Mouse (Mus musculus): ENCODE results near the gene Rbbp4. TPM values are rescaled to one million over a fixed set of nuclear protein-coding genes. Genes with fewer than 3 reads are reported as not detected.
A peak's percentile ranks its signal among the peaks of the same experiment; 100 is the strongest.

The Rbbp4 gene
- polyA plus RNA-seq, 1 experiment from 2014 or later: 644 TPM

DNA sequence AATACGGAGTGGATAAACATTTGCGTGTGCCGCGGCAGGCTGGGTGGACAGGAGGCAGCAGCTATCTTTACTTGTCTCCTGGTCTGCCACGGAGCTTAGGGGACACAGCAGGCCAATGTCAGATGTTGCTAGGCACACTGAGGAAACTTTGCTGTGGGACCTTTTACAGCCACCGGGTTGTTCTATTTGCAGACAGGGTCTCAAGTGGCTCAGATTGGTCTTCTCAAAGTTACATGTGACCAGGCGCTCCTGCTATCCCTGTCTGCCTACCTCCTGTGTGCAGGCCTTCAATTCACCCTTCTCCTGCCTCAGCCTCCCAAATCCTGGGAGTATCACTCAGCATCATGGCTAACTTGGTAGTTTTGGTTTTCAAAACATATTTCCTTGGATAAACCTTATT lies 39.1 kb downstream of the Rbbp4 start:
- no peak overlapping the region for H3K4me2 ChIP-seq (ENCODE audit: low read depth, severe bottlenecking)
- no peaks in the 10 kb centered on the region for H3K9me3 ChIP-seq (ENCODE audit: control insufficient read depth, low read length)
- H3K36me3 ChIP-seq (ENCODE audit: control insufficient read depth, insufficient read depth, low read length): no peaks in the 10 kb centered on the region
- H3K4me1 ChIP-seq (ENCODE audit: control insufficient read depth, insufficient read depth, low read length): peaks cover 2% of the 10 kb centered on the region; the same call in 1 of the 2 replicates
- H3K27me3 ChIP-seq (ENCODE audit: control insufficient read depth, insufficient read depth, low read length): no peaks in the 10 kb centered on the region
- H3K9ac ChIP-seq (ENCODE audit: low read length): no peak overlapping the region
- no peak overlapping the region for H3K27ac ChIP-seq (replicated peaks; ENCODE audit: low read depth, low read length)
- H3K4me3 ChIP-seq (ENCODE audit: low read depth, low read length): no peak overlapping the region
- ATAC-seq (ENCODE audit: insufficient number of reproducible peaks, low FRiP score, low TSS enrichment, low read depth) (no peak), DNase-seq (ENCODE audit: low spot score) (no peak)
- 93% methylated on average over 7 of the region's 7 CpGs for WGBS

DNA sequence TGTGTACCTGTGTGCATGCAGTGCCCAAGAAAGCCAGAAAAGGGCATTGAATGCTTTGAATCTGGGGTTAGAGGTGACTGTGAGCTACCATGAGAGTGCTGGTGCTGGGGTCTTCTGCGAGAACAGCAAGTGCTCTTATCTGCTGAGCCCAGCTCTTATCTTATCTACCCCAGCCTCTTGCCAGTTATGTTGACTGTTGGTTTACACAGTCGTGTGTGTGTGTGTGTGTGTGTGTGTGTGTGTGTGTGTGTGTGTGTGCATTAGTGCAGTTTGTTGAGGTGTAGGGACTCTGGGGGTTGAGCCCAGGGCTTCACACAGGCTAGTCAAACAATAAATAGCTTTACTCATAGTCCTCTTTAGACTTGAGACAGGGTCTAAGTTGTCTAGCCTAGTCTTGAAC lies 40.0 kb downstream of the Rbbp4 start:
- 63% methylated on average over 2 of the region's 2 CpGs for WGBS
- H3K27me3 ChIP-seq (ENCODE audit: control insufficient read depth, insufficient read depth, low read length): no peaks in the 10 kb centered on the region

DNA sequence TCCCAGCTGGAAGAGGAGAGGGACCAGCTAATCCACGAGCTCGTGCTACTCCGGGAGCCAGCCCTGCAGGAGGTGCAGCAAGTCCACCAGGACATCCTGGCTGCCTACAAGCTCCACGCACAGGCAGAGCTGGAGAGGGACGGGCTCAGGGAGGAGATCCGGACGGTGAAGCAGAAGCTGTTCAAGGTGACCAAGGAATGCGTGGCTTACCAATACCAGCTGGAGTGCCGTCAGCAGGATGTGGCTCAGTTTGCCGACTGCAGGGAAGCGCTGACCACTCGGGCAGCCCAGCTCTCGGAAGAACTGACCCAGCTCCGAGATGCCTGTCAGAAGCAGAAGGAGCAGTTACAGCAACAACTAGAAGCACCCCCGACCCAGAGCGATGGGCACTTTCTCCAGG lies 41.5 kb downstream of the Rbbp4 start:
- Histone ChIP-seq H3K4me2 (ENCODE audit: low read depth, severe bottlenecking) (no peak overlapping the region), H3K36me3 (ENCODE audit: control insufficient read depth, insufficient read depth, low read length) (no peaks in the 10 kb centered on the region), H3K4me3 (ENCODE audit: low read depth, low read length) (no peak overlapping the region), H3K4me1 (ENCODE audit: control insufficient read depth, insufficient read depth, low read length) (peaks cover 1% of the 10 kb centered on the region; the same call in 1 of the 2 replicates), H3K9ac (ENCODE audit: low read length) (no peak overlapping the region), H3K9me3 (ENCODE audit: control insufficient read depth, low read length) (no peaks in the 10 kb centered on the region), H3K27ac (replicated peaks; ENCODE audit: low read depth, low read length) (no peak overlapping the region), H3K27me3 (ENCODE audit: control insufficient read depth, insufficient read depth, low read length) (no peaks in the 10 kb centered on the region)
- ATAC-seq (ENCODE audit: insufficient number of reproducible peaks, low FRiP score, low TSS enrichment, low read depth) (no peak), DNase-seq (ENCODE audit: low spot score) (no peak)
- 32% methylated on average over 16 of the region's 16 CpGs for WGBS

More for the DNA sequence above, 40.0 kb downstream of the Rbbp4 start:
- DNase-seq (ENCODE audit: low spot score) (no peak), ATAC-seq (ENCODE audit: insufficient number of reproducible peaks, low FRiP score, low TSS enrichment, low read depth) (no peak)
- no peak overlapping the region for H3K27ac ChIP-seq (replicated peaks; ENCODE audit: low read depth, low read length)
- H3K4me1 ChIP-seq (ENCODE audit: control insufficient read depth, insufficient read depth, low read length): peaks cover 2% of the 10 kb centered on the region; the same call in 1 of the 2 replicates
- no peak overlapping the region for H3K4me2 ChIP-seq (ENCODE audit: low read depth, severe bottlenecking)
- H3K9me3 ChIP-seq (ENCODE audit: control insufficient read depth, low read length): no peaks in the 10 kb centered on the region
- H3K9ac ChIP-seq (ENCODE audit: low read length): no peak overlapping the region
- no peak overlapping the region for H3K4me3 ChIP-seq (ENCODE audit: low read depth, low read length)
- no peaks in the 10 kb centered on the region for H3K36me3 ChIP-seq (ENCODE audit: control insufficient read depth, insufficient read depth, low read length)

DNA sequence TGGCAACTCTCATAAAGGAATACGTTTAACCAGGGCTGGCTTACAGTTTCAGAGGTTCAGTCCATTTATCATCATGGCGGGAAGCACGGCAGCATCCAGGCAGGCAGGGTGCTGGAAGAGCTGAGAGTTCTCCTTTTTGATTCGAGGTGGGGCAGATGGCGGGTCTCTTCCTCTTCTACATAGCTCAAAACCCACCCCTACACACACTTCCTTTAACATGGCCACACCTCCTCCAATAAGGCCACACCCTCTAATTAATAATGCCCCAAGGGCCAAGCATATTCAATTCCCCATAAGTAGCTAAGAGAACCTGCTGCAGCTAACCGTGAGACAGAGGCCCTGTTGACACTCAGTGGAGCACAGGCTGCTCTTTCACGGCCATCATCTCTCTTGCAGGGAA lies 42.3 kb downstream of the Rbbp4 start:
- H3K4me2 ChIP-seq (ENCODE audit: low read depth, severe bottlenecking): no peak overlapping the region
- H3K4me1 ChIP-seq (ENCODE audit: control insufficient read depth, insufficient read depth, low read length): no peaks in the 10 kb centered on the region
- WGBS: 64% methylated on average over 7 of the region's 7 CpGs
- ATAC-seq (ENCODE audit: insufficient number of reproducible peaks, low FRiP score, low TSS enrichment, low read depth) (no peak), DNase-seq (ENCODE audit: low spot score) (no peak)
- H3K27me3 ChIP-seq (ENCODE audit: control insufficient read depth, insufficient read depth, low read length): no peaks in the 10 kb centered on the region
- H3K9ac ChIP-seq (ENCODE audit: low read length): no peak overlapping the region
- H3K27ac ChIP-seq (replicated peaks; ENCODE audit: low read depth, low read length): no peak overlapping the region
- no peaks in the 10 kb centered on the region for H3K9me3 ChIP-seq (ENCODE audit: control insufficient read depth, low read length)
- H3K36me3 ChIP-seq (ENCODE audit: control insufficient read depth, insufficient read depth, low read length): no peaks in the 10 kb centered on the region
- H3K4me3 ChIP-seq (ENCODE audit: low read depth, low read length): no peak overlapping the region

DNA sequence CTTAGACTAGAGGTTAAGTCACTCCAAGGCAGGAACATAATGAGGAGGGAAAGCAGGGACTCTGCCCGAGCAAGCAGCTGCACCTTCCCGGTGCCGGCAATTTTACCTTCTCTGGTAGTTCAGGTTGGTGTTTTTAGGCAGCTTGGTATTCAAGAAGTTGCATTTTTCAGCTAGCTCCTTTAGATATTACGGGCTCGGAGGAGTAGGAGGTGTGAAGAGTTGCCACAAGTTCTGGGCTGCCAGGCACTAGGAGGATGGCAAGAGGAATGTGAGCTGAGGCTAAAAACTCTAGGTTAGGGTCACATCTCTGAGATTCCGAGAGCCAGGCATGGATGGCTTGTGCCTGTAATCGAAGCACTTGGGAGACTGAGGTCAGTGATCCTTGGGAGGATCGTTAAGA lies 45.5 kb downstream of the Rbbp4 start:
- WGBS: 93% methylated on average over 8 of the region's 8 CpGs
- H3K9me3 ChIP-seq (ENCODE audit: control insufficient read depth, low read length): no peaks in the 10 kb centered on the region
- no peak overlapping the region for H3K4me2 ChIP-seq (ENCODE audit: low read depth, severe bottlenecking)
- no peak overlapping the region for H3K9ac ChIP-seq (ENCODE audit: low read length)
- no peak overlapping the region for H3K4me3 ChIP-seq (ENCODE audit: low read depth, low read length)
- peaks cover 16% of the 10 kb centered on the region for H3K27me3 ChIP-seq (ENCODE audit: control insufficient read depth, insufficient read depth, low read length)
- DNase-seq (ENCODE audit: low spot score) (no peak), ATAC-seq (ENCODE audit: insufficient number of reproducible peaks, low FRiP score, low TSS enrichment, low read depth) (no peak)
- H3K36me3 ChIP-seq (ENCODE audit: control insufficient read depth, insufficient read depth, low read length): no peaks in the 10 kb centered on the region
- H3K4me1 ChIP-seq (ENCODE audit: control insufficient read depth, insufficient read depth, low read length): peaks cover 8% of the 10 kb centered on the region; the same call in 1 of the 2 replicates
- H3K27ac ChIP-seq (replicated peaks; ENCODE audit: low read depth, low read length): no peak overlapping the region

DNA sequence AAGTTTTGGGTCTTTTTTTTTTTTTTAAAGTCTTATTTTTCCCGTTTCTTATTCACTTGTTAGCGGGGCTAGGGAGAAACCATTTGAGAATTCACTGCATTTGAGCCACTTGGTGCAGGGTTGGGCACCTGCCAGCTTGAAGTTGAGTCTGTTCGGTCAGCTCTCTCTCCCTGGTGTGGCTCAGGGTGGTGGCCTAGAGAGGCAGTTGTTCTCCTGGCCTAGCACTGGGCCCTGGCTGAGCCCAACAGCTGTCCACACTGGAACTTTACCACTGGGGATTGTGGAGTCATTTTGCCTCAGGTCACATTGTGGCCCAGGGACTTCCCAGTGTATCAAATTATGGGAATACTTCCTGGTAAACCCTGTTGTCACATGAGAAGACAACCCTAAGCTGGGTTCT lies 47.1 kb downstream of the Rbbp4 start:
- ATAC-seq (ENCODE audit: insufficient number of reproducible peaks, low FRiP score, low TSS enrichment, low read depth) (no peak), DNase-seq (ENCODE audit: low spot score) (no peak)
- Histone ChIP-seq H3K9ac (ENCODE audit: low read length) (no peak overlapping the region), H3K4me3 (ENCODE audit: low read depth, low read length) (no peak overlapping the region), H3K4me1 (ENCODE audit: control insufficient read depth, insufficient read depth, low read length) (peaks cover 8% of the 10 kb centered on the region; the same call in 1 of the 2 replicates), H3K27ac (replicated peaks; ENCODE audit: low read depth, low read length) (no peak overlapping the region), H3K4me2 (ENCODE audit: low read depth, severe bottlenecking) (no peak overlapping the region), H3K36me3 (ENCODE audit: control insufficient read depth, insufficient read depth, low read length) (no peaks in the 10 kb centered on the region), H3K27me3 (ENCODE audit: control insufficient read depth, insufficient read depth, low read length) (peaks cover 16% of the 10 kb centered on the region), H3K9me3 (ENCODE audit: control insufficient read depth, low read length) (no peaks in the 10 kb centered on the region)
- WGBS: 38% methylated on average over 3 of the region's 3 CpGs

DNA sequence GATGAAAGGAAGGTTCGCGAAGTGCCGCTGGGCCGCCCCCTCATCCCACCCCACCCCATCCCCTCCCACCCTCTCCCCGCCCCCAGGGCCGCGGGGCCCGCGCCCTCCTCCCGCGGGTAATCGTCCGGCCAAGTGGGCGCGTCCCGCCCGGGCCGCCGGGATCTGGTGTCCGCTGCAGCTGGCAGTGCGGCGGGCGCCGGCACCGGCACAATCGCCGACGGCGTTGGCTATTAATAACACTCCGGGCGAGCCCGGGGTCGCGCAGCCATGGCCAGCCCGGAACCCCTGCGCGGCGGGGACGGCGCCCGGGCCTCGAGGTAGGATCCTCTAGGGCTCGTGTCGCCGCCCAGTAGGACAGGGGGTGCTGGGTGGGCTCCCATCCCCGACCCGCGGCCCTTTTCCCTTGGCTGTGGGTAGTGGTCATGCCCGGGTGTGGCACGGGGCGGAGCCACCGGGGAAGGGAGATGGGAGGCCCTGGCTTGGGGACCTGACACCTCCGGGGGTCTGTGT lies 47.6 kb downstream of the Rbbp4 start, which contains the start of gene Sync:
Gene Sync (plus strand): TSS at position 146 of the 510 bp plus-strand sequence.
- H3K36me3 ChIP-seq (ENCODE audit: control insufficient read depth, insufficient read depth, low read length): no peaks in the 10 kb centered on the region
- peak; percentile 48 for DNase-seq (ENCODE audit: low spot score)
- peak within 1 kb of the TSS; percentile 95 for H3K4me2 ChIP-seq (ENCODE audit: low read depth, severe bottlenecking)
- peaks cover 16% of the 10 kb centered on the region for H3K27me3 ChIP-seq (ENCODE audit: control insufficient read depth, insufficient read depth, low read length)
- peaks cover 8% of the 10 kb centered on the region; the same call in 1 of the 2 replicates for H3K4me1 ChIP-seq (ENCODE audit: control insufficient read depth, insufficient read depth, low read length)
- no peak for ATAC-seq (ENCODE audit: insufficient number of reproducible peaks, low FRiP score, low TSS enrichment, low read depth)
- peak within 1 kb of the TSS; percentile 45 for H3K4me3 ChIP-seq (ENCODE audit: low read depth, low read length)
- WGBS: under 1% methylated on average over 38 of the region's 53 CpGs
- H3K27ac ChIP-seq (replicated peaks; ENCODE audit: low read depth, low read length): no peak within 1 kb of the TSS
- no peaks in the 10 kb centered on the region for H3K9me3 ChIP-seq (ENCODE audit: control insufficient read depth, low read length)
- H3K9ac ChIP-seq (ENCODE audit: low read length): peak within 1 kb of the TSS; percentile 55

DNA sequence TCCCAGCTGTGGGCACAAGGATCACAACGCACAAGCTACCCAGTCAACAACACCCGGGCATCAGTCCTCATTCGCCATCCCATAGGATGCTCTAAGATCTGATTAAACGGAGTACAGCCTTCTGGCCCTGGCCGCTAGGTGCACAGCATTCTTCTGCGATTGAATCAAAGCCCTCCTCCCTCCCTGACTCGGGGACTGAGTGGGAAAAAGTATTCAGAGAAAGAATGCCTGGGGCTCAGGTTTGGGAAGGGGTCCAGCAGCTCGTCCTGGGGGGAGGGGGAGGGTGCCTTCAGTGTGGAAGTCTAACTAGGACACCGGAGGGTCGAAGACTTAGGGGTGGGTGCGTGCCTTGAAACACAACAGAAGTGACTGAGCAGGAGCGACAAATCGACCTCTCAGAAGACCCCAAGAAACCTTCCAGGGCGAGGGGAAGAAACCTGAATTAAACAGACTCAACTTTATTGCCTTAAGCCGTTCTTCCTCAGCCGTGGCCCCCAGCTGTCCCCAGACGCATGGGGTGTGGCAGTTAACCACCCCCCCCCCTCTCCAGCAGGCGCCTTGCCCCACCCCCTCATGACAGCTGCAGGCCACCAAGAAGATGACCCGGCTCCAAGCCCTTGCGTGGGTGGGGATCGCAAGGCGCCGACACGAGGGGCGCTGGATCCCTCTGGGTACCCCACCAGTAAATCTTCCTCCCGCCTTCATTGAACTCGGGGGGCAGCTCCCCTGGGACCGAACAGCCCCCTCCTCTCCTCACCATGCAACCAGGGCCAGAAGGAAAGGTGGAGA lies 48.3 kb downstream of the Rbbp4 start:
- WGBS: 2% methylated on average over 28 of the region's 28 CpGs
- ATAC-seq (ENCODE audit: insufficient number of reproducible peaks, low FRiP score, low TSS enrichment, low read depth): no peak
- Histone ChIP-seq H3K27me3 (ENCODE audit: control insufficient read depth, insufficient read depth, low read length) (peaks cover 16% of the 10 kb centered on the region), H3K4me2 (ENCODE audit: low read depth, severe bottlenecking) (peak overlapping the region; percentile 95), H3K4me3 (ENCODE audit: low read depth, low read length) (peak overlapping the region; percentile 45), H3K4me1 (ENCODE audit: control insufficient read depth, insufficient read depth, low read length) (peaks cover 8% of the 10 kb centered on the region; the same call in 1 of the 2 replicates), H3K9me3 (ENCODE audit: control insufficient read depth, low read length) (no peaks in the 10 kb centered on the region), H3K36me3 (ENCODE audit: control insufficient read depth, insufficient read depth, low read length) (no peaks in the 10 kb centered on the region), H3K9ac (ENCODE audit: low read length) (peak overlapping the region; percentile 55; the same call in 1 of the 2 replicates), H3K27ac (replicated peaks; ENCODE audit: low read depth, low read length) (no peak overlapping the region)
- DNase-seq (ENCODE audit: low spot score): peak; percentile 49

All from limb, embryonic 11.5 days (tissue).